Mouse (Mus musculus): ENCODE data around the gene Gm5148. TPM values are rescaled to one million over a fixed set of nuclear protein-coding genes. Genes with fewer than 3 reads are reported as not detected.

Gm5148 gene
- polyA plus RNA-seq, 1 experiment from 2014 or later: 20.3 TPM

DNA sequence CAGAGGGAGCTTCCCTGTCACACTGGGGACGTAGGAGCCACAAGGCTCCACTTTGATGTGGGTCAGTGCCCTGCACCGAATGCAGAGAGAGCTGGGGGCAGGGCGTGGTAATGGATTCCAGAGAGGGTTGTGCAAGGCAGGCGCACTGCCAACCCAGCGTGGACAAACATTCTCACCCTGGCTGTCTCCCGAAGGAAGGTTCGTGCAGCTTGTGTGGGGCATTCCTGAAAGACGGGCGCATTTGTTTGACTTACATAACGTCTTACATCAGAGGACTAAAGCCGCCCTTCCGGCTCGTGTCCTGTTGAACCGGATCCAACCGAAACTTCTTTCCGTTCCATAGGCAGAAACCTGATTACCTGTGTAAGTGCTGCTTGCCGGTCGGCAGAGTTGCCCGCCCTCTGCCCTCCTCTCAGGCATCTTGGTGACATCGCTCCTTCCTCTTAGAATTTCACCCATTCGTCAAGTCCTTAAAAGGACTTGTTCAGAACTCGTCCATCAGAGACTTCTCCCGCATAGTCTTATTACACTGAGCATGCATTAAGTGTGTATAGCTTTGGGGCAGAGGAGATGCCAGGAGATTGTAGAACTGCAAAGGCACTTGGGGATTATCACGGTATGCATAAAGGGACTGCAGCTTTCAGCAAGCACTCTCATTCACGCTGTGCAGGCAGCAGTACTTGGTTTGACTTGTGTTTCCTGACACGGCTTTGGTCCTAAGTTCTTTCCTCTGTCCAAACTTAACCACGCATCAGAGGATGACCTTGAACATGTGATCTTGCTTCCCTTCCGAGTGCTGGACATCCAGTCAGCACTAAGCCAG lies 36.9 kb downstream of the Gm5148 start:
- no peak overlapping the region for H3K27ac ChIP-seq
- H3K4me3 ChIP-seq (ENCODE audit: inconsistent target): no peak overlapping the region
- no peaks in the 10 kb centered on the region for H3K79me2 ChIP-seq (ENCODE audit: inconsistent target)
- WGBS (ENCODE audit: missing documents): 37% methylated on average over 28 of the region's 28 CpGs
- no peaks in the 10 kb centered on the region for H3K36me3 ChIP-seq (ENCODE audit: inconsistent target)

DNA sequence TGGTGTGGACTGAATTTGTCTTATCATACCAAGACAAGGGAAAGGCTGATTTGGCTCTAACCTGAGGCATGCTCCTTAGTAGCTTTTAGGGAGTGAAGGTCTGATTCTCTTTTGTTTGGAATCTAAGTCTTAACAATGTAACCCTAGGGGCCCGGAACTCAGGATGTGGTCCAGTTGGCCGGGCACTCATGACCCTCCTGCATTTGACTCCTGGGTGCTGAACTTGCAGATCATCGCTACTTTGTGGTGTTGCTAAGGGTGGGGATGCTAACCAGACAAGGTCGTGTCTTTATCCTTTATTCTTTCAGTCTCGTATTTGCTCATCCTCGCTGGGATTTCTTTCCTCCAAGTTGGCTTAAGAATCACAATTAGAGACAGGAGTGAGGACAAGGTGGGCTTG lies 37.5 kb downstream of the Gm5148 start:
- Histone ChIP-seq H3K79me2 (ENCODE audit: inconsistent target) (no peaks in the 10 kb centered on the region), H3K27ac (no peak overlapping the region), H3K36me3 (ENCODE audit: inconsistent target) (no peaks in the 10 kb centered on the region), H3K4me3 (ENCODE audit: inconsistent target) (no peak overlapping the region)
- 44% methylated on average over 6 of the region's 6 CpGs for WGBS (ENCODE audit: missing documents)

DNA sequence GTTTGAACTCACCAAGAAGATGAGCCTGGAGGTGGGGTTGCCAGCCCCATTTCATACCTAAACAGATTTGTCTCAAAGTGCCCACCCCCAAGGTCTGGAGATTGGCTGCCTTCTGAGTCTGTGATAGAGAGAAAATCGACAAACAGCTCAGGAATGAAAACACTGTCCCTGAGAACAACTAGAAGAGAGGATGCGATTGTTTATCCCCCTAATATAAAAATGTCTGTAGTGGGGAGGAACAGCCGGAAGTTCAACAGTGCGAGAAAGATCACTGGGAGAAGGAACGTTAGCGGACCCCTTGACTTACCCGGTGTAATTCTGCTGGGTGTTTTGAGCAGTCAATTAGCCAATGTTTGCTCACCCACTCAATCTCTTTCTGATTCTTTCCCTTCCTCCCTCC lies 38.1 kb downstream of the Gm5148 start:
- 59% methylated on average over 7 of the region's 7 CpGs for WGBS (ENCODE audit: missing documents)

DNA sequence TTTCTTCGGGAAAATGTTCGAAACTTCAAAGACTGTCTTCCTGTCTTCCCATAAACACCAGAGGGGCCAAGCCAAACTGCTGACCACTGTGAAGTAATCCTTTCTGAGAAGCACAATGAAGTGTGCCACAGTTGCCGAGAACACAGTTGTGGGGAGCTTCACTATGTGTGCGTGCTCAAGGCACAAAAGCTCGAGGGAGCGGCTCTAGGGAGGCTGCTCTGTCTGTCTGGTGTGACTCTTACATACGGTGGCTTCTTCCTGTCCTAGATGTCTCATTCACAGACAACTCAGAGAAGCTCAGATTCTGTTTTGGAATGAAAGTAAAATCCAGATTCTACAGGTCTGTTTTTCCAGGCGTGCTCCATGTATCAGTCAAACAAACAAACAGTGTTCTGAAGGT lies 48.0 kb downstream of the Gm5148 start:
- Histone ChIP-seq H3K79me2 (ENCODE audit: inconsistent target) (no peaks in the 10 kb centered on the region), H3K4me3 (ENCODE audit: inconsistent target) (no peak overlapping the region), H3K27ac (no peak overlapping the region), H3K36me3 (ENCODE audit: inconsistent target) (no peaks in the 10 kb centered on the region)
- 94% methylated on average over 8 of the region's 8 CpGs for WGBS (ENCODE audit: missing documents)

More for the DNA sequence above, 38.1 kb downstream of the Gm5148 start:
- no peaks in the 10 kb centered on the region for H3K36me3 ChIP-seq (ENCODE audit: inconsistent target)
- no peaks in the 10 kb centered on the region for H3K79me2 ChIP-seq (ENCODE audit: inconsistent target)
- H3K4me3 ChIP-seq (ENCODE audit: inconsistent target): no peak overlapping the region
- no peak overlapping the region for H3K27ac ChIP-seq

DNA sequence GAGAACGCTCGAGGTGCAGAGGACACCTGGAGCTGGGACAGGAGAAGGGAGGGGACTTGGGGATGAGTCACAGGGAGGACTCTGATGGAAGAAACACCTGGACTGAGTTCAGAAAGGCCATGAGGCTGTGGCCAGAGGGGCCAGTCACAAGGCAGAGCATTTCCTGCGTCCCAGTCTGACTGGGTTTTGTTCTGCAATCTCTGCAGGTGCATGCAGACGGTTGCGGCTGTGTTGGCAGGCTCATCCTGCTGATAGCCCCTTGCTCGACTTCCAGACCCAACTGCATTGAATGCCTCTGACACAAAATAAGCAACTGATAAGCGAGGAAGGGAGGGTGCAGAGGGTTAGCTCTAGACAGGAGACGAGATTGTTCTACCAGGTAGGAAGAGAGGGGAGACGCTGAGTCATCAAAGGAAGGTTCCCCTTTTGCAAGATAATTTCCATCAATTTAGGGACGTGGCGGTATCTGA lies 49.2 kb downstream of the Gm5148 start:
- 21% methylated on average over 11 of the region's 11 CpGs for WGBS (ENCODE audit: missing documents)
- H3K36me3 ChIP-seq (ENCODE audit: inconsistent target): no peaks in the 10 kb centered on the region
- H3K79me2 ChIP-seq (ENCODE audit: inconsistent target): no peaks in the 10 kb centered on the region
- no peak overlapping the region for H3K4me3 ChIP-seq (ENCODE audit: inconsistent target)
- H3K27ac ChIP-seq: no peak overlapping the region

DNA sequence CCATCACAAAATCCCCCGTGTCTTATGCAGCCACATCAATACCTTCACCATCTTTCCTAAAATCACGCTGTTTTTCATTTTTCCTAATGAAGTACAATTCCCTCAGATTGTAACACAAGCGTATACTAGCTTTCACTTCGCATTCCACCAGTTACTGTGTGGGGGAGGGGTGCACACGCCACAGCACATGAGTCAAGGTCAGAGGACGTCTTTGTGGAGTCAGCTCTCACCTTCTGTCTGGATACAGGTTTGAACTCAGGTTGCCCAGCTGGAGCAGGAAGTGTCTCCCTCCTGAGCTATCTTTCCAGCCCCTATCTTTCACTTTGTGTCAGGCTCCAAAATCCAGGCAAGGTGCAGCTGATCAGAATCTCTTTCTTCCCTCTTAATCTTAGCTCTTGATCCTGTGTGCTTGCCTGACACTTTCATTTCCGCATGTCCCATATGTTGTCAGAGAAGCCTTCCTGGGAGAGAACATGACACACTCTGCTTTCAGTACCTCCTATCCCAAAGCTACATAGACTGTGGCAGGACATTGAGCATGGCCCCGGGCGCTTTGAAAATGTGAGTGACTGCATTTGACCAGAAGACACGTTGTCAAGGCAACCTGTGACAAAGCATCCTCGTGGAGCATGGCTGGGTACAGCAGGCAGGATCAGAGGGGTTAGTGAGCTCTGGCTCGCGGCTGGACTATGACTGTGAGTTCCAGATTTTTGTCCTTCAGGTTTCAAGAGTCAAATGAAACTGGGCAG lies 50.6 kb downstream of the Gm5148 start:
- no peaks in the 10 kb centered on the region for H3K36me3 ChIP-seq (ENCODE audit: inconsistent target)
- no peak overlapping the region for H3K27ac ChIP-seq
- H3K79me2 ChIP-seq (ENCODE audit: inconsistent target): no peaks in the 10 kb centered on the region
- WGBS (ENCODE audit: missing documents): 84% methylated on average over 13 of the region's 13 CpGs
- no peak overlapping the region for H3K4me3 ChIP-seq (ENCODE audit: inconsistent target)

DNA sequence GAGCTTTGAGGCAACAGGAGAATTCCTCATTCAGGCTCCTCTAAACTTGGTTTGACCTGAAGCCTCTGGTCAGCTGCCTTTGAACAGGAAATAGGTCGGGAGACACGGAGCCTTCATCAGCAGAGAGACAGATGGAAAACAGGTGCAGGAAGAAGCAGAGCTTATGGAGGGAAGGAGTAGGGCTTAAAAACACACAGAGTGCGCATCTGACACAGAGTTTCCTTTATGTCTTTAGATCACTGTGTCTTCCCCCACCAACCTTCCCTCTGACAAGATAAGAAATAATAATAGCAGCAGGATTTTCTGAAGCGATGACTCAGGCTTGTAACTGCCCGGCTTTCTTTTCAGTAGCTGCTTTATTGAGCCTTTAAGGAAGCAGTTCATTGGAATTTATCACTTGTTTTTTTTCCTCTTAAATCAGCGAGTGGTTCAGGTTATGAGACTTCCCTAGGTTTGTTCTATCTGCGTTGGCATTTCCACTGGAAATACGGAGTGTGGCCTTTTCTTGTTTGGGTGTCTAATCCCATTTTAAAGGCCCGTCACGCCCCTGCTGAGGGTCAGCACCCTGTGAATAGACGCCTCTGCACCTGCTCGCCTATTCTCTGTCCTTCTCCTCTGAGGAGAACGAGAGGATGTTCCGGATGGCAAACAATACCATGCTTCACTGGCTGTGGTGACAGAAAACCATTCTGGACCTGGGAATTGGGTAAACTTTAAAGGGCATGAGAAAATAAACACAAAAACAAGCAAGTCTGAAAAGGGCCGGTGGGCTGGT lies 51.8 kb downstream of the Gm5148 start:
- no peak overlapping the region for H3K4me3 ChIP-seq (ENCODE audit: inconsistent target)
- H3K36me3 ChIP-seq (ENCODE audit: inconsistent target): no peaks in the 10 kb centered on the region
- no peaks in the 10 kb centered on the region for H3K79me2 ChIP-seq (ENCODE audit: inconsistent target)
- 84% methylated on average over 15 of the region's 15 CpGs for WGBS (ENCODE audit: missing documents)
- no peak overlapping the region for H3K27ac ChIP-seq

DNA sequence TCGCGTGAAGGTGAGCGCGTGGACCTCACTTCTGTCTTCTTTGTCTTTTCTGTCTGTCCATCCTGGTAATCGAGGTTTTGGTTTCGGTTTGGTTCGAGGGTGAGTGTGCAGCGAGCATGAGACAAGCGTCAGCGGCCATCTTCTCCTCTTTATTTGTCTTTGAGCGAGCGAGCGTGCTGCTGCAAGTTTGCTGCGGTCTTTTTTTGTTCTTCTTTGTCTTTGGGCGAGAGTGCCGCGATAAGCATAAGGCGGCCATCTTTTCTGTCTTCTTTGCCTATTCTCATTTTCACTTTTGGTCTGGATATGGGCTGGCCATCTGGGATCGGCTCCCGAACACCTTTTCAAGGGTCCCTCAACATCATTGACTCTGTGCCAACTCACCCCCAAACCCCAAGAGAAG lies 55.2 kb downstream of the Gm5148 start:
- 94% methylated on average over 20 of the region's 20 CpGs for WGBS (ENCODE audit: missing documents)
- no peak overlapping the region for H3K27ac ChIP-seq
- no peaks in the 10 kb centered on the region for H3K79me2 ChIP-seq (ENCODE audit: inconsistent target)
- H3K4me3 ChIP-seq (ENCODE audit: inconsistent target): no peak overlapping the region
- no peaks in the 10 kb centered on the region for H3K36me3 ChIP-seq (ENCODE audit: inconsistent target)

DNA sequence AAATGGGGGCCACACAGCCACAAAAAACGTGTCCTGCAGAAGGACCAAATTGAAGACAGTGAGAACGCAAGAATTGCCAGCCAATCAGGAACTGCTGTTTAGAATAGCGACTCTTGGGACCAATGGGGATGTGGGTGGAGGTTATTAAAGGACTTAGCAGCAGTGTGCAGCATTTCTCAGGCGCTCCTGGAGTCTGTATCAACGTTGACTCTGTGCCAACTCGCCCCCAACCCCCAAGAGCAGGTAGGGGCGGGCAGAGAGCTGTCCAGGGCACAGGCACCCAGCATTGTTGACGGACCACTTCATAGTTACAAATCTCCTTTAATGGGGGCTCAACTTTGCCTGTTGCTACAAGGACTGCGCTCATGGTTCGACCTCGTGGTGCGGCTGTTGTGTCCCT lies 55.6 kb downstream of the Gm5148 start:
- Histone ChIP-seq H3K27ac (no peak overlapping the region), H3K79me2 (ENCODE audit: inconsistent target) (no peaks in the 10 kb centered on the region), H3K4me3 (ENCODE audit: inconsistent target) (no peak overlapping the region), H3K36me3 (ENCODE audit: inconsistent target) (no peaks in the 10 kb centered on the region)
- 94% methylated on average over 12 of the region's 12 CpGs for WGBS (ENCODE audit: missing documents)

DNA sequence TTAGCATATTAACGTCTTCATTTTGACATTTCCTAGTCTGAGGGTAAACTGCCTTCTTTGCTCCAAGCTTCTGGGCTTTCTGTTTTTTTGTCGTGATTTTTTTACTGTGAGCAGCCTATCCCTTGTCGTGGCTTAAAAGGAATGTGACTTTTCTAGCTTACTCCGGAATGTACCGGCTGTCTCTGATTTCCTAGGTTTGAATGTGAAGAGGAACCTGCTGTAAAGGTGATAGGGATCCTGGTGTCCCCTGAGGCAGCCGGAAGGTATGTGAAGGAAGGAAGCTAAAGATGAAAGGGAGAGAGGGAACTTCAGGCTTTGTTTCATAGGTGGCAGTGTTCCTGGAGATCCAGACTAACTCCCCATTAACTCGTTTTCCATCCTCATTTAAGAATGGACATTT lies 56.6 kb downstream of the Gm5148 start:
- Histone ChIP-seq H3K79me2 (ENCODE audit: inconsistent target) (no peaks in the 10 kb centered on the region), H3K4me3 (ENCODE audit: inconsistent target) (no peak overlapping the region), H3K27ac (no peak overlapping the region), H3K36me3 (ENCODE audit: inconsistent target) (no peaks in the 10 kb centered on the region)
- WGBS (ENCODE audit: missing documents): 24% methylated on average over 7 of the region's 7 CpGs

DNA sequence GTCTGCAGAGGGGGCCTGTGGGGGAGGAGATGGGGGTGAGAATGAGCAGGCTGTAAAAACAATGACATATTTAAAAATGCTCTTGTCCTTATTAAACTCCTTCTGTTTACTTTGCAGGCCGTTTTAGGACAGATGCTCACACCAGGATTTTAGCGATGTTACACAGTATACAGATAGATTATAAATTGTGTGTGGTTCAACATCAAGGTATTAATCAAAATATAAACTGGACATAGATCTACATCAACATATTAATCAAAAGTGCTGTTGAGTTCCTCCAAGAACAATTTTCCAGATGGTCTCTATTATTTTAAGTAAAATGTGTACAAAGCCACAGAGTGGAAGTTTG lies 57.2 kb downstream of the Gm5148 start:
- Histone ChIP-seq H3K27ac (no peak overlapping the region), H3K4me3 (ENCODE audit: inconsistent target) (no peak overlapping the region), H3K36me3 (ENCODE audit: inconsistent target) (no peaks in the 10 kb centered on the region), H3K79me2 (ENCODE audit: inconsistent target) (no peaks in the 10 kb centered on the region)
- 43% methylated on average over 2 of the region's 2 CpGs for WGBS (ENCODE audit: missing documents)

DNA sequence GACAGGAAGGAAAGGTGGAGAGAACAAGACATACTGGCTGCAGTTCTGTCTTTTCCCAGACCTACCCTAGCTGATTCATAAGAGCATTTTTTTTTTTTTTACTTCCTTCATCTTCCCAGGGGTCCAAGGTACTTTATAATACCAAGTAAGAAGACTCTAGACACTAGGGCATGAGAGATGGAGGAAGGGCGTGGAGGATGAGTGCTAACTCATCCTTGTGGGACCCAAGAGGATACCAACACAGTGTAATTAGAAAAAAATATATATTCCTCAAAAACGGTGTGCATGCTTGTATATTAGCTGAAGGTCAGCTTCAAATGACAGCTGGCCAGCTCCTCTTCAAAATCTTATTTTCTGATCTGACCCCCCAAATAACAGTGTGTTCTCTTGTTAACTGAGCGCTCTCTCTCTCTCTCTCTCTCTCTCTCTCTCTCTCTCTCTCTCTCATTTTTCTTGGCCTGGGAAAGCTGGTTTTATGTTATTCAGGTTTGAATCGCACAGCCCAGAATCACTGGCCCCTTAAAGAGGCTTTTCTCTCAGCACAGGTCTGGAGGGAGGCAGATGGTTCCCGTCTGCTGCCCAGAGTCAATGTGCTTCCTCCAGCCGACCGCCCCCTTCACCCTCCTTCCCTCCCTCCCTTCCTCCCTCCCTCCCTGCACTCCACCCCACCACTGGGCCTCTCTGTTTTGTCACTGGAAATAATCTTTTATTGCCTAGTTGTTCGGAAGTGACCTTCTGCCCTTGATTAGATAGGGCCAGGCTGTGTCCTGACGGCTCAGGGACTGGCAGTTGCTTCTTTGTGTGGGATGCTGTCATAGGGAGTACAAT lies 57.8 kb downstream of the Gm5148 start:
- Histone ChIP-seq H3K79me2 (ENCODE audit: inconsistent target) (no peaks in the 10 kb centered on the region), H3K36me3 (ENCODE audit: inconsistent target) (no peaks in the 10 kb centered on the region), H3K4me3 (ENCODE audit: inconsistent target) (no peak overlapping the region), H3K27ac (no peak overlapping the region)
- 37% methylated on average over 9 of the region's 9 CpGs for WGBS (ENCODE audit: missing documents)
